Mouse (Mus musculus): Measurements from ENCODE around the gene Erbb2. TPM values are rescaled to one million over a fixed set of nuclear protein-coding genes. Genes with fewer than 3 reads are reported as not detected.

Erbb2 gene
- total RNA-seq, 1 experiment from 2014 or later, result 0.57 TPM

- no peak for ATAC-seq (replicated peaks; ENCODE audit: insufficient number of reproducible peaks, low FRiP score, low TSS enrichment, poor library complexity, severe bottlenecking)
These were observed 28.1 kb upstream of the Erbb2 start for GRCm38 (mm10) chr11:98384216-98384615.

- no peak for ATAC-seq (replicated peaks; ENCODE audit: insufficient number of reproducible peaks, low FRiP score, low TSS enrichment, poor library complexity, severe bottlenecking)
These were observed 27.3 kb upstream of the Erbb2 start for GRCm38 (mm10) chr11:98384721-98385637.

- ATAC-seq (replicated peaks; ENCODE audit: insufficient number of reproducible peaks, low FRiP score, low TSS enrichment, poor library complexity, severe bottlenecking), result no peak
These were observed 26.4 kb upstream of the Erbb2 start, which contains the start of gene Pnmt for GRCm38 (mm10) chr11:98385638-98386585. Pnmt (plus strand) TSS chr11:98386450.

GRCm38 (mm10) chr11:98386596-98386995, 25.7 kb upstream of the Erbb2 start:
- no peak for ATAC-seq (replicated peaks; ENCODE audit: insufficient number of reproducible peaks, low FRiP score, low TSS enrichment, poor library complexity, severe bottlenecking)

- ATAC-seq (replicated peaks; ENCODE audit: insufficient number of reproducible peaks, low FRiP score, low TSS enrichment, poor library complexity, severe bottlenecking), result no peak
These were observed 25.2 kb upstream of the Erbb2 start for GRCm38 (mm10) chr11:98387056-98387577.

GRCm38 (mm10) chr11:98388282-98388681, 24.0 kb upstream of the Erbb2 start:
- no peak for ATAC-seq (replicated peaks; ENCODE audit: insufficient number of reproducible peaks, low FRiP score, low TSS enrichment, poor library complexity, severe bottlenecking)

- no peak for ATAC-seq (replicated peaks; ENCODE audit: insufficient number of reproducible peaks, low FRiP score, low TSS enrichment, poor library complexity, severe bottlenecking)
These were observed 23.0 kb upstream of the Erbb2 start for GRCm38 (mm10) chr11:98389221-98389780.

GRCm38 (mm10) chr11:98390141-98390540, 22.1 kb upstream of the Erbb2 start:
- ATAC-seq (replicated peaks; ENCODE audit: insufficient number of reproducible peaks, low FRiP score, low TSS enrichment, poor library complexity, severe bottlenecking), result no peak

GRCm38 (mm10) chr11:98392034-98392433, 20.2 kb upstream of the Erbb2 start:
- ATAC-seq (replicated peaks; ENCODE audit: insufficient number of reproducible peaks, low FRiP score, low TSS enrichment, poor library complexity, severe bottlenecking), result no peak

- ATAC-seq (replicated peaks; ENCODE audit: insufficient number of reproducible peaks, low FRiP score, low TSS enrichment, poor library complexity, severe bottlenecking), result no peak
These were observed 19.6 kb upstream of the Erbb2 start for GRCm38 (mm10) chr11:98392645-98393044.

- no peak for ATAC-seq (replicated peaks; ENCODE audit: insufficient number of reproducible peaks, low FRiP score, low TSS enrichment, poor library complexity, severe bottlenecking)
These were observed 19.0 kb upstream of the Erbb2 start for GRCm38 (mm10) chr11:98393317-98393716.

- no peak for ATAC-seq (replicated peaks; ENCODE audit: insufficient number of reproducible peaks, low FRiP score, low TSS enrichment, poor library complexity, severe bottlenecking)
These were observed 18.0 kb upstream of the Erbb2 start for GRCm38 (mm10) chr11:98394301-98394700.

- no peak for ATAC-seq (replicated peaks; ENCODE audit: insufficient number of reproducible peaks, low FRiP score, low TSS enrichment, poor library complexity, severe bottlenecking)
These were observed 17.2 kb upstream of the Erbb2 start for GRCm38 (mm10) chr11:98395041-98395440.

- no peak for ATAC-seq (replicated peaks; ENCODE audit: insufficient number of reproducible peaks, low FRiP score, low TSS enrichment, poor library complexity, severe bottlenecking)
These were observed 14.3 kb upstream of the Erbb2 start for GRCm38 (mm10) chr11:98397946-98398345.

- ATAC-seq (replicated peaks; ENCODE audit: insufficient number of reproducible peaks, low FRiP score, low TSS enrichment, poor library complexity, severe bottlenecking), result peak; percentile 88
These were observed 12.0 kb upstream of the Erbb2 start, which contains the start of gene Pgap3 for GRCm38 (mm10) chr11:98400161-98400726. Pgap3 (minus strand) TSS chr11:98400490.

GRCm38 (mm10) chr11:98400816-98401215, 11.5 kb upstream of the Erbb2 start:
- ATAC-seq (replicated peaks; ENCODE audit: insufficient number of reproducible peaks, low FRiP score, low TSS enrichment, poor library complexity, severe bottlenecking), result no peak

- no peak for ATAC-seq (replicated peaks; ENCODE audit: insufficient number of reproducible peaks, low FRiP score, low TSS enrichment, poor library complexity, severe bottlenecking)
These were observed 5.6 kb upstream of the Erbb2 start for GRCm38 (mm10) chr11:98406621-98407020.

GRCm38 (mm10) chr11:98408872-98409271, 3.4 kb upstream of the Erbb2 start:
- no peak for ATAC-seq (replicated peaks; ENCODE audit: insufficient number of reproducible peaks, low FRiP score, low TSS enrichment, poor library complexity, severe bottlenecking)
